Mouse (Mus musculus): ENCODE measurements at regions not wholly inside any gene's neighbourhood (a gene's known extent, or its start where the extent isn't known, plus 50 kb on each side); places are given as distances from the start of the nearest gene placed in this dataset.

DNA sequence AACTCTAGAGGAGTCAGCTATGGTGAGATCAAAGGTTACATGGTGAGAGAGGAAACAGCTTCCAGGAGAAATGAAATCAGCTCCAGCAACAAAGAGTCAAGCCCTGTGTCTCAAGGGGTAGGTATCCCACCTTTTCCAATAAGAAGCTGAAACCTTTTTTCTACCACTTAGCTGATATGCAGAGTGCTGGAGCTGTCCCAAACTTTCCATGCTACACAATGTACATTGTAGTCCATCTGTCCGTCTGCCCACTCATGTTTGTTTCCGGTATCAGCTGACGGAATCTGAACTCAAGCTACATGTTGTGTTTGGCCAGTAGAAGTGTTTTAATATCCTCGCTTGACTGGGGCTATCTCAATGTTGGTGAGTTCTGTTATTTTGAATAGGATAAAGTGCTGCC lies 83.6 kb upstream of the Ngf start:
- no peak for DNase-seq (ENCODE audit: low read depth, low spot score)

GRCm38 (mm10) chr3:102384596-102384995 lies 85.1 kb upstream of the Ngf start:
- no peak for DNase-seq (ENCODE audit: low read depth, low spot score)

DNA sequence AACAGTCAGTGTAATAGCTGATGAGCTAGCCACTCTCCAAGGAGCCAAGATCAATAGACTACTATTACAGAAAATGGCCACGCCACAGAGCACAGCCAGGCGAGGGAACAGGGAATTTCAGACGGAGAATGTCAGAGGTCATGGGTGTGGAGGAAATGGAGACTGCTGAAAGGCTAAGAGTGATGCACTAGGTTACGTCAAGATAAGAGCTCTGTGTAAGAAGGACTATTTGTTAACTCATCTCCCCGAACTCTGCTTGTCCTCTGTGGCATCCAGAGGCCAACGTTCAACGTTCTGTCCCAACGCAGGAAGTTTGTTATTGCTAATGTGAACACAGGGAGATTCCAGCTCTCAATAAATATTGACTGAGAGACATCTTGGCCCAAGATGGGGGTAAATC lies 86.0 kb upstream of the Ngf start:
- DNase-seq (ENCODE audit: low read depth, low spot score), result no peak

- no peak for DNase-seq (ENCODE audit: low read depth, low spot score)
These were observed 88.0 kb upstream of the Ngf start for GRCm38 (mm10) chr3:102381683-102382082.

- no peak for DNase-seq (ENCODE audit: low read depth, low spot score)
These were observed 95.2 kb upstream of the Ngf start for GRCm38 (mm10) chr3:102374381-102375060.

- DNase-seq (ENCODE audit: low read depth, low spot score), result no peak
These were observed 97.4 kb upstream of the Ngf start for GRCm38 (mm10) chr3:102372205-102372899.

DNA sequence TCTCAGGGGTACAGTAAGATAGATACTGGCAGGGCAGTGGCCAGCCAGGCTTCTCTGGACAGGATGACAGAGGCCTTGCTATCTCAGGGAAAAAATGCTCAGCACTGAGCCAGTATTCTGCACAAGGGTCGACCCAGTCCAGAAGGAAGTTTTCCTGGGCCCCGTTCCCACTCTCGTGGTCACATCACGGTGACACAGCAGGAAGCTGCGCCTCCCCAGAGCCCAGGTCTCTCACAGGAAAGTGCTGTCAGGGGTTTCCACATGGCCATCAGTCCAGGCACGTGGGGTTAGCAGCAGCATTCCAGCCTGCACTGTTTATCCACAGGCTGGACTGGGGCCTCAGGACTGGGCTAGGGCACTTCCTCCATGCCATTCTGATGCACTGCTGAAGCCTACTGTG lies 103.5 kb upstream of the Ngf start:
- DNase-seq (ENCODE audit: low read depth, low spot score), result no peak

- DNase-seq (ENCODE audit: low read depth, low spot score), result no peak
These were observed 105.3 kb upstream of the Ngf start for GRCm38 (mm10) chr3:102364326-102364935.

- DNase-seq (ENCODE audit: low read depth, low spot score), result no peak
These were observed 108.9 kb upstream of the Ngf start for GRCm38 (mm10) chr3:102360732-102361280.

DNA sequence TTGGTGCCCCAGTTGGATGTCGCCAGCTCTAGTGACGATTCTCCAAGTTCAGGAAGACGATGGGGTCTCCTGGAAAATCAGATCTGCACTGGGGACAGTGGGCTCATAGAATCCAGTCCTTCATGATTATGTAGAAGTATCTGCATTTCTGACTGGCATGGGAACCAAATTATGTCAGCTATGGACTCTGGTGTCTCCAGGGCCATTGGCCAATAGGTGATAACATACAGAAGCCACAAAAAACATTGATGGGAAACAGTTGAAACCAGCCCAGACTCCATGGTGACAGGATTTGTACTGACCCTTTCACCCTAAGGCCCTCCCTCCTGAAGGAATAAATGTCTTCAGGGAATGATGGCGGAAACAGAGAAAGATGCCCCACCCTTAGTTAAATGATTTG lies 110.9 kb upstream of the Ngf start:
- DNase-seq (ENCODE audit: low read depth, low spot score), result no peak

DNA sequence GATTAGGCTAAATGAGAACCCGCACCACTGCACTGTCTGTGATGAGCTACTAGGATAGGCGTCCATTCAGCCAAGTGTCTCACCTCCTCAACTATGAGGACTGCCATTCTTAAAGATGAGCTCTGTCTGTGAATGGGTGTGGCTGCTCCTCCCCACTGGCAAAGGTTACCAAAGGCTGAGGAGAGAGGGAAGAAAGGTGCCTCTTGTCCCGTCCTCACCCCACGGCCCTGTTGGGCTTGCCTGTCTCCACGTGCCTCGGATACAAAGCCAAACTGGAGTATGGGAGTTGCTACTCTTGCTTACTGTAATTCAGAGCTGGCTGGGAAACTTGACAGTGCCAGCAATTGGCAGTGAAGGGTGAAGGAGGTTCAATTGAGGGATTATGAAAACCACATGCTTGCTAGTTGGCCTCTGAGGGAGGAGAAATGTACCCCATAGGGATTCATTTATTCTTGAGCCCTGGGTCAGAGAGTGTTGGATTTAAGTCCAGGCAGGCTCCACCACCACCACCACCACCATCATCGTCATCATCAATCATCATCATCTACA lies 112.6 kb upstream of the Ngf start:
- DNase-seq (ENCODE audit: low read depth, low spot score), result no peak

DNA sequence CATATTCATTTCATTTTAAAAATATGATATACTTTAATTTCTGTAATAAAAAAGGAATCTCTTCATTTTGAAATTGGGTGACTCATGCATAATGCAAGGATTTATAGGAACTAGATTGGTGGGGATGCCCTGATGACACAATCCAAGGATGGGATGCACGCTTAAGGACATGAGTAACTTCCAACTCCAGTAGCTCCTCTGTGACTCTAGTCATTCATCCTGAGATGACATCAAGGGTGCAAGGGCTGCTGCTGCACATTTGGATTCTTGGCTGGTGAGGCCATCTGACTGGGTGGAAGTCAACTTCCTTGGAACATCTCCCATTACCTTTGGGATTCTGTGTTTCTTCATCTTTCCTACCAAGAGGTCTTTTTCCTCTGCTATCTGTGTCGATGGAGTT lies 114.4 kb upstream of the Ngf start:
- DNase-seq (ENCODE audit: low read depth, low spot score), result no peak

DNA sequence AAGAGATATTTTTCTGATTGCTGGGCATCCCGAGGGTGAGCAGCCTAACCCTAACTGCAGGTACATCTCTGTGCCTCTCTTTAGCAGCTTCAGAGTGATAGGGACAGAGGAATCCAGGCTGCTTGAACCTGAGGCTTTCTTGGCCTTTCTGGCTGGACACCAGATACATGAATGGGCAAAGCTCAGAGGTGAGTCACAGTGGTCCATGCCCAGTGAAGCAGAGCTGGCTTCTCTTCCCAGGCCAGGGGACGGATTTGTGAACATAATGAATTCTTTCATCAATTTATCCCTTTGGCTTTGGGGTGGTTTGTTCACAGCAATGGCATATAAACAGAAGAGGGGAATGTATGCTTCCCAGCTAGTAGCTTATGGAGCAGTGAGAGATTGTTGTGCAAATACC lies 114.9 kb upstream of the Ngf start:
- DNase-seq (ENCODE audit: low read depth, low spot score), result no peak

DNA sequence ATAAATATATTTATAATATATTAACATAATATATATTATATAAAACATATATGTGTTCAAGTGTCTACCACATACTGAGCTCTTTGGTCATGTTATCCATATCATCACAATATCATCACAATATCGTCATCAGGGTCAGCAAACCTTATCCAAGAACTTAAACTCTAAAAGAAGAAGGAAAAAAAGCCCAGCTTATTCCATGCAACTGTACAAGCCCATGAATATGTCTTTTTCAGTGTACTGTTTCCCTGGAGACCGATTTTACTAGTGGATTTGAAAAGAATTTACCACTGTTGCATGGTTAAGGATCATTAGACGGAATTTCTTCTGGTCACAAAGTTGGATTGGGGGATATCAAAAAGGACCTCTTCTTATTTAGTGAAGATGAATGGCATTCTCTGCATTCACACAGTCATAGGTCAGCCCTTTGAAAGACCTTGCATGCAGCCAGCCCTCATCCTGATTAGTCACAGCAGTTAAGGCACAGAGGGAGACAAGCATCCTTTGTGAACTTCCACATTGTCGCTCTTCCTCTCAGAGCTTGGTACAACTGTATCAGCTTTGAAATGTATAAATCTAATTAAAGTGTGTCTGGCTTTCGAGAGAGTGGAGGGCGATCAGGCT lies 116.3 kb upstream of the Ngf start:
- no peak for DNase-seq (ENCODE audit: low read depth, low spot score)

DNA sequence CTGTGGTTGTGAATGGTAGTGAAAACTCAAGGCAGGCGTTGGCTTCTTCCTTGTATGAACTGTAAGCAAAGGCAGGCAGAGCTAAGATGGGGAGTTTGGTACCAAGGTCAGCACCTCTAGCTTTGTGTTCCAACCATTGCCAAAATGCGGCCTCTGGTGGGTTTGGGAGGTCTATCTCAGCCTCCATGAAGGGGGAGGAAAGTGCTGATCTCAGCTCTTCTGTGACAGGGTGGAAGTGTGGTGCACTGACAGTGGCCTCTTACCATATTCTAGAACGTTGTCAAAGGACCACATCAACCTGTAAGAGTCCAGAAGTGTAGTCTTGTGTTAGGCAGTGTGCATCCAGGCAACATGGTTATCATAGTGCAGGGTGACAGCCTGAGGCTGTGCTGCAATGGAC lies 123.6 kb upstream of the Ngf start:
- no peak for DNase-seq (ENCODE audit: low read depth, low spot score)

- no peak for DNase-seq (ENCODE audit: low read depth, low spot score)
These were observed 124.4 kb upstream of the Ngf start for GRCm38 (mm10) chr3:102345291-102345690.

DNA sequence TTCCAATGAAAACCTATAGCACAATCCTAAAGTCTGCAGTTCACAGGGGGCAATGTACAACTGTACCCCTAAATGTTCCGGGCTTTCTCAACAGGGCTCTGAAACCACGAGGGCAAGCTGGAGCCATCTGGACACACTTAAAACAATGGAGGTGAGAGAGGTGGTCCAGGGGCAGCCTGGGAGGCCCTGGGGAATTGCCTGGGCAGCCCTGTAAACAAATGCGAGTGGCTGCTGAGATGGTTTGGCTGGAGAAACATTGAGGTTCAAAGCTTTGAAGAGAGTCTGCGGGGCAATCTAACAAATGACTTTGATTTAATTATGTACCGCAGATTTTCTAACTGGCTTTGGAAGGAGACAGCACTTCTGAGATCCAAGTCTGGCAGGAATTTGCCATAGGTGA lies 129.0 kb upstream of the Ngf start:
- DNase-seq (ENCODE audit: low read depth, low spot score), result peak; percentile 46

GRCm38 (mm10) chr3:102337881-102338280 lies 131.8 kb upstream of the Ngf start:
- no peak for DNase-seq (ENCODE audit: low read depth, low spot score)

DNA sequence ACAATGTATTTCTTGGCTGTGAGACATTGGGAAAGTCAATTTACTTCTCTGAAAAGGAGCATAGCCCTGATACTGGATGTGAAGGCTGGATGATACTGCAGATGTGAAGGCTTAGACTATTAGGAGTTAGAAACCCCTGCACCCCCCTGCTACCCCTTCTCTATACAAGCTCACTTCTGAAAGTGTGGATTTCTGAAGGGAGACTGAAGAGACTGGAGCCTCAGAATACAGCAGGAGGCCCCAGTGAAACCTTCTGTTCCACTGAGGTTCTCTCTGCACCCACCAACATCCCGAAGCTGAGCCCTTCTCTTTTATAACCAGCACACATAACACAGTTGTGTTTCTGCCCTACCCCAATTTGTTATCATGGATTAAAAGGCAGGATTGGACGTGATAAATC lies 131.7 kb upstream of the Vangl1 start:
- DNase-seq (ENCODE audit: low read depth, low spot score), result no peak

DNA sequence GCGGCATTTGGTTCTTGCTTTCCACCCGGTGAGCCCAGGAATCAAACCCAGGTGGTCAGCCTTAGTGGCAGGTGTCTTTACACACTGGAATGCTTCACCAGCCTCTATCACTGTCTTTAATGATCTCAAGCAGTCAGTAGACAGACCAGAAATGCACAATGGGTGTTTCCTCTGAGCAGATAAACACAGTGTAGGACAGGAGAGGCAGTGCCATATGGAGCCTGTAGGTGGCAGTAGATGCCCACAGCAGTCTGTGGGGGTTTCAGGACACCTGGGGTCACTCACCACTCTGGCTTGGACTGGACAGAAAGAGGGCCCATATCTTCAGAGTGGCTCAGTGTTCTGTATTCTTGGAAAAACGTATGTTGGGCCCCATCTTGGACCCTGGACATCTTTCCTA lies 130.7 kb upstream of the Vangl1 start:
- DNase-seq (ENCODE audit: low read depth, low spot score), result peak; percentile 67

DNA sequence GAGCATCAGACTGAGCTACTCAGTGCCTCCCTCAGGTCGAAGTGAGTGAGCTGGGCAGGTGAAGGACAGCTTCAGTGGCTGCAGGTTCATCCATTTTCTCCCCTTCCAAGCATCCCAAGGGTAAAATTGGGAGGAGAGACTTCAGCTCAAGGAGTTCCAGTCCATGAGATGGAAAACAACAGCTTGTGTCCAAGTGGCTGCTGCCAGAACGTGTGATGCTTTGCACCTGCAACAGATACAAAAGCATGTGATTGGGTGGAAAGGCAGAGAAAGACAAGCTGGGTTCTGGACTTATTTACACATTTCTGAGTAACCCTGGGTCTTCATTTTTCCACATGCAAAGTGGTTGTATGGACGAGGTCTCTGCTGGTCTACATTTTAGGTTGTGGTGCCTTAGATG lies 127.7 kb upstream of the Vangl1 start:
- no peak for DNase-seq (ENCODE audit: low read depth, low spot score)

DNA sequence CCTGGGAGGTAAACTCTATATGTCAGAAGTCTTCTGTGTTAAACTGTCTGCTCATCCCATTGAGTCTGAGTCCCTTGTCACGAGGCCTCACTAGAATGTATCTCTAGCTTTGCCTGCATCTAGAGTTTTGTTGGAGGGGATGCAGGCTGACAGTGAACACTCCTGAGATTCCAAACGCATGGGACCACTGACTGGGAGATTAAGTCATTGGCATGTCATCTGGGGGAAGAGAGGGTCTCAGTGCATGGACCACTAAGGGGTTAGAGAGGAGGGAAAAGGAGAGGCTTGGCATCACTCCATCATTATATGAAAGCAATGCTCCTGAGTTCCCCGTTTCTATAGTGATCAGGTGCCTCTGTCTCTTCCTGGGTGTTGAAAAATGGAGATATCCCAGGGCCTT lies 114.8 kb upstream of the Vangl1 start:
- no peak for DNase-seq (ENCODE audit: low read depth, low spot score)

Data from forelimb bud, embryonic 11.5 days (tissue).